Comparison of ENCODE assay signal across 8 mouse cellular contexts in the genomic region with DNA sequence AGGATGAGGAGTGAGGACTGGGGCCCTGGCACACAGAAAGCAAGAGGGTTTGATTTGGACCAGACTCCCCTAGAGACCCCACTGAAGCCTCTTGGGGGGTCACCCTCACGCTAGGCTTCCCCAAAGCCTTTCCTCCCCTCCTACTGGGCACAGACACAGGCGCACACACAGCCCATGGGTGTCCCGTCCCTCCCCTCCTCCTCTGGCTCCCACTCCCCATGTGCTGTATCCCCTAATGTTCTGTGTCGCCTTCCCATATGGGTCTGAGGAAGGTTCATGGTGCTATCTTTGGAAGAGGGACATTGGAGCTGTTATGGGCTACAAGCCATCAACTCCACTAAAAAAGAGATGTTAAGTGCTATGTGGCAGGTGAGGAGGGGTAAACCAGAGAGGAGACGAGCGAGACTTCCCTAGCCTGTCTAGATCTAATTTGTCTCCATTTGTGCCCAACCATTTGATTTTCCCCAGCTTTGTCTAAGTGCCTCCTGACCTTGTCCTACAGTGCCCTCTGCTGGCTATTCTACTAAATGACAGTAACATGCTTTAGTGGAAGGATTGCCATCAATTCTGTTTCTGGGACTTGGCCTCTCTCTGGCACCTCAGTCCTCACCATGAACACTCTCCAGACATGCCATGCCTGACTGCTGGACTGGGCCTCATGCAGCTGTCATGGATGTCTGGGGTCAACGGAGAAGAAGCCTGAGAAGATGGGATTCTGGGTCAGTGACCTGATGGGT. TPM values are rescaled to one million over a fixed set of nuclear protein-coding genes. Genes with fewer than 3 reads are reported as not detected.
DNase-seq lines count a peak whose midpoint lies in the region; ATAC-seq and TF ChIP-seq lines count a peak whose summit lies in the region.

No protein-coding gene starts in this region.

- H3K27me3 ChIP-seq in heart, embryonic 10.5 days (ENCODE audit: insufficient read depth, poor library complexity, severe bottlenecking): peaks cover 8% of the 10 kb centered on the region; the same call in 1 of the 2 replicates
- H3K27me3 ChIP-seq in liver, embryonic 11.5 days (replicated peaks; ENCODE audit: control insufficient read depth, insufficient read depth, low read length): 0 out of 2 replicates have a peak, but pooled peaks cover 2% of the 10 kb centered on the region
- H3K27me3 ChIP-seq in stomach, postnatal 0 days (ENCODE audit: control insufficient read depth, insufficient read depth, low read length): no peaks in the 10 kb centered on the region

- H3K36me3 ChIP-seq in heart, embryonic 10.5 days: no peaks in the 10 kb centered on the region
- no peaks in the 10 kb centered on the region for H3K36me3 ChIP-seq in liver, embryonic 11.5 days (ENCODE audit: control insufficient read depth, insufficient read depth, low read length)
- no peaks in the 10 kb centered on the region for H3K36me3 ChIP-seq in stomach, postnatal 0 days (ENCODE audit: control insufficient read depth, insufficient read depth, low read length)

- H3K27ac ChIP-seq in heart, embryonic 10.5 days: peak overlapping the region; percentile 74
- H3K27ac ChIP-seq in liver, embryonic 11.5 days (ENCODE audit: low read depth, low read length): no peak overlapping the region
- no peak overlapping the region for H3K27ac ChIP-seq in stomach, postnatal 0 days (replicated peaks)

- H3K4me1 ChIP-seq in heart, embryonic 10.5 days: peaks cover 21% of the 10 kb centered on the region; the same call in 1 of the 2 replicates
- H3K4me1 ChIP-seq in liver, embryonic 11.5 days (replicated peaks; ENCODE audit: control insufficient read depth, insufficient read depth, low read length): no peaks in the 10 kb centered on the region
- no peaks in the 10 kb centered on the region for H3K4me1 ChIP-seq in stomach, postnatal 0 days (replicated peaks; ENCODE audit: control insufficient read depth, insufficient read depth)

- no peak overlapping the region for H3K9ac ChIP-seq in liver, embryonic 11.5 days (ENCODE audit: low read depth, low read length)
- H3K9ac ChIP-seq in stomach, postnatal 0 days (ENCODE audit: low read length): no peak overlapping the region

- TF ChIP-seq EP300 in stomach, postnatal 0 days (optimal IDR thresholded peaks at IDR 0.05): no peak

- no peak overlapping the region for H3K4me2 ChIP-seq in liver, embryonic 11.5 days
- no peak overlapping the region for H3K4me2 ChIP-seq in stomach, postnatal 0 days (replicated peaks; ENCODE audit: low read depth)

- peak; percentile 98 for TF ChIP-seq CTCF in stomach, postnatal 0 days (IDR thresholded peaks at IDR 0.05; ENCODE audit: low read depth)

- no peak overlapping the region for H3K4me3 ChIP-seq in heart, embryonic 10.5 days
- no peak overlapping the region for H3K4me3 ChIP-seq in liver, embryonic 11.5 days (ENCODE audit: low read depth, low read length)
- no peak overlapping the region for H3K4me3 ChIP-seq in stomach, postnatal 0 days (ENCODE audit: low read depth, low read length)

- WGBS in heart, embryonic 10.5 days: 34% methylated on average over 7 of the region's 7 CpGs
- WGBS in liver, embryonic 11.5 days: 43% methylated on average over 7 of the region's 7 CpGs
- WGBS in stomach, postnatal 0 days: 36% methylated on average over 7 of the region's 7 CpGs

- ATAC-seq in liver, embryonic 11.5 days (replicated peaks; ENCODE audit: low FRiP score): peak; percentile 52
- peak; percentile 75 for ATAC-seq in monocyte, adult 5-6 weeks (replicated peaks; ENCODE audit: insufficient number of reproducible peaks, low FRiP score, low TSS enrichment, poor library complexity, severe bottlenecking)
- peak; percentile 52 for ATAC-seq in stomach, postnatal 0 days (ENCODE audit: low FRiP score, low TSS enrichment)

- no peaks in the 10 kb centered on the region for H3K9me3 ChIP-seq in heart, embryonic 10.5 days
- H3K9me3 ChIP-seq in liver, embryonic 11.5 days (ENCODE audit: control insufficient read depth, low read length): no peaks in the 10 kb centered on the region
- no peaks in the 10 kb centered on the region for H3K9me3 ChIP-seq in stomach, postnatal 0 days (ENCODE audit: control insufficient read depth, low read length)

- peak; percentile 72 for DNase-seq in A20 (ENCODE audit: low read depth, low spot score)
- DNase-seq in adipocyte (ENCODE audit: low spot score): peak; percentile 90
- DNase-seq in embryo, embryonic 10.5 days (ENCODE audit: low spot score): peak; percentile 93
- DNase-seq in heart, embryonic 10.5 days (ENCODE audit: low spot score): no peak
- DNase-seq in kidney, postnatal 10 days: peak; percentile 76
- no peak for DNase-seq in liver, embryonic 11.5 days (ENCODE audit: low spot score)
- peak; percentile 55 for DNase-seq in stomach, postnatal 0 days (ENCODE audit: low spot score)

RNA-seq across cellular contexts. Expression of a gene that starts 38.4 kb away (rescaled TPM):
- 48.4 and 50.4 TPM in 2 replicates for polyA plus RNA-seq in heart, embryonic 10.5 days (2016; fragmentation: Nextera tagmentation; extraction: Ambion mirVana)
- 55.1 and 63.7 TPM in 2 replicates for polyA plus RNA-seq in liver, embryonic 11.5 days (2014; fragmentation: Nextera tagmentation; extraction: Ambion mirVana)
- total RNA-seq in monocyte, adult 5-6 weeks (2017): 1.2 to 2.8 TPM (median 2.0 TPM) in 3 replicates
- polyA plus RNA-seq in stomach, postnatal 0 days (2015; fragmentation: Nextera tagmentation; extraction: Ambion mirVana): 9.0 and 9.8 TPM in 2 replicates

RNA-seq across cellular contexts. Expression of a gene that starts 51.1 kb away (rescaled TPM):
- polyA plus RNA-seq in heart, embryonic 10.5 days (2016; fragmentation: Nextera tagmentation; extraction: Ambion mirVana): 0.24 TPM in 1 of 2 replicates, not detected in the other
- polyA plus RNA-seq in liver, embryonic 11.5 days (2014; fragmentation: Nextera tagmentation; extraction: Ambion mirVana): 2.2 and 2.5 TPM in 2 replicates
- 1.2 to 1.4 TPM in 2 of 3 replicates, not detected in the other for total RNA-seq in monocyte, adult 5-6 weeks (2017)
- 4.6 and 5.8 TPM in 2 replicates for polyA plus RNA-seq in stomach, postnatal 0 days (2015; fragmentation: Nextera tagmentation; extraction: Ambion mirVana)

Comparison
In these comparisons a context has a peak if more than half of its experiments do, and no peak if none do; other contexts are left out.
1. DNase-seq: peak in A20 (single experiment), adipocyte (single experiment), embryo, embryonic 10.5 days (single experiment), kidney, postnatal 10 days (single experiment) and stomach, postnatal 0 days (single experiment); none in heart, embryonic 10.5 days (single experiment) and liver, embryonic 11.5 days (single experiment).
2. Peak in every context shown above with its lines, with median percentiles within 50 percentile points of each other: ATAC-seq.